Mouse (Mus musculus) ovary, postnatal 14 days (tissue): ENCODE measurements around the gene Jazf1.

Experiments used
- DNase-seq: peaks from one replicate; pipeline ENCODE4 v3.0.0; 2022; ENCODE audit warnings: low spot score

Gene Jazf1

GRCm38 (mm10) chr6:52906801-52907200 is 161.6 kb downstream of the Jazf1 start:
- DNase-seq = no peak

- no peak for DNase-seq
These were observed 163.3 kb downstream of the Jazf1 start for GRCm38 (mm10) chr6:52905100-52905499.

GRCm38 (mm10) chr6:52903226-52903960 is 165.0 kb downstream of the Jazf1 start:
- no peak for DNase-seq

- DNase-seq = no peak
These were observed 168.7 kb downstream of the Jazf1 start for GRCm38 (mm10) chr6:52899574-52900245.

- no peak for DNase-seq
These were observed 173.4 kb downstream of the Jazf1 start for GRCm38 (mm10) chr6:52895075-52895474.

- DNase-seq = no peak
These were observed 174.0 kb downstream of the Jazf1 start for GRCm38 (mm10) chr6:52894501-52894823.

- DNase-seq = no peak
These were observed 174.5 kb downstream of the Jazf1 start for GRCm38 (mm10) chr6:52893811-52894500.

- DNase-seq = no peak
These were observed 175.5 kb downstream of the Jazf1 start for GRCm38 (mm10) chr6:52892978-52893377.

GRCm38 (mm10) chr6:52887541-52888203 is 180.8 kb downstream of the Jazf1 start:
- DNase-seq = no peak

- no peak for DNase-seq
These were observed 184.7 kb downstream of the Jazf1 start for GRCm38 (mm10) chr6:52883773-52884172.

- no peak for DNase-seq
These were observed 191.3 kb downstream of the Jazf1 start for GRCm38 (mm10) chr6:52877176-52877575.

GRCm38 (mm10) chr6:52871306-52871705 is 197.1 kb downstream of the Jazf1 start:
- DNase-seq = no peak

GRCm38 (mm10) chr6:52869252-52869651 is 199.2 kb downstream of the Jazf1 start:
- no peak for DNase-seq

GRCm38 (mm10) chr6:52868352-52868751 is 200.1 kb downstream of the Jazf1 start:
- no peak for DNase-seq

- no peak for DNase-seq
These were observed 206.5 kb downstream of the Jazf1 start for GRCm38 (mm10) chr6:52861928-52862327.

- DNase-seq = no peak
These were observed 207.1 kb downstream of the Jazf1 start for GRCm38 (mm10) chr6:52861186-52861820.

GRCm38 (mm10) chr6:52860713-52861112 is 207.7 kb downstream of the Jazf1 start:
- DNase-seq = no peak

- DNase-seq = no peak
These were observed 209.5 kb downstream of the Jazf1 start for GRCm38 (mm10) chr6:52858911-52859431.

- DNase-seq = no peak
These were observed 215.9 kb downstream of the Jazf1 start for GRCm38 (mm10) chr6:52852404-52853107.

- no peak for DNase-seq
These were observed 216.5 kb downstream of the Jazf1 start for GRCm38 (mm10) chr6:52851975-52852374.

- DNase-seq = no peak
These were observed 217.4 kb downstream of the Jazf1 start for GRCm38 (mm10) chr6:52851019-52851418.
